15 mouse cellular contexts compared by ENCODE assay signal in the genomic region with DNA sequence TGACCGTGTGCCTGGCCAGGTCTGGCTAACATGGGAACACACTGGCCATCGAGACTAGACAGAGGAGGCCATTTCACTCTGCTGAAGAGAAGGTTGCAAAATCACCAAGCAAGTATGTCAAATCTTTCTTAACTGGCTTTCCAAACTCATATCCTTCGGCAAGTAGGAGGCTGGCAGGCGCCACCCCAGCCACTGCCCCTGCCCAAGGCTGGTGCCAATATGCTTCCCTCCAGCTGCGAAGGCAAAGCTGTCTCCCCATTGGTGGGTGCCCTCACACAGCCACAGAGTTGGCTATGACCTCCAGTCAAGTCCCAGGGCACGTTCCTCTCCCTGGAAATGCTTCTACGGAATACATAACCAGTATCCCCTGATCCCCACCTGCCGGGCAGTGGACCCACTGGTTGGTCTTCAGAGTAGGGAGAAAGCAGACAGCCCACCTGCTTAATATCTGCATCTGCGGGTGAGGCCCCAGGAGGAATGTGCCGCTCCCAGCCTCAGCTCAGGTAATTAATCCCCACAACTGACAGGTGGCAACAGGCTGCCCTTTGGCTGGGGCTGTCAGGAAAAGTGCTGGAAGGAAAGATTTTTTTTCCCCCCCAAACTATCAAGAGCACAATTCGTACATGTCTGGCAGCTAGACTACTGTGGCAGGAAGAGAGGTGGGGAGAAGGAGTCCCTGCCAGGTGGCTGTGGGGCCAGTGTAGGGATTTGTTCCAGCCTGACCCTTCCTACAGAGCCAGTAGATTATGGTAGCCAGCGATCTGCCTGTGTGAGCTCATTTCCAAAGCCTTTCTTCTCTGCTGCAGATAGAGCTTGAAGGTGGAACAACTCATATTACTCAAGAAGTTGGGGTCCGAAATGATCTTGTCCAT.
DNase-seq lines count a peak whose midpoint lies in the region; ATAC-seq and TF ChIP-seq lines count a peak whose summit lies in the region.
"Had no signal": no experiment of that assay in that cellular context is flagged by ENCODE, and none has a peak within 500 bp of the region (broad histone marks: within the 10 kb centered on the region; RNA-seq: fewer than 3 reads in every experiment).

No protein-coding gene starts in this region.

- H3K4me1 ChIP-seq in forebrain, embryonic 13.5 days, result no peaks in the 10 kb centered on the region
- H3K4me1 ChIP-seq: neural tube, embryonic 13.5 days had no signal

- WGBS in forebrain, embryonic 13.5 days, result 81% methylated on average over 13 of the region's 13 CpGs

- no peak overlapping the region for H3K27ac ChIP-seq in gastrocnemius, adult 2 months
- no peak overlapping the region for H3K27ac ChIP-seq in forebrain, embryonic 13.5 days
- H3K27ac ChIP-seq: limb, embryonic 12.5 days; neural tube, embryonic 13.5 days had no signal

- intact Hi-C loops in gastrocnemius, adult 2 months (cut with DNase I), result loop anchor here (10.0 kb wide), 1 partner anchor 475 kb away; no protein-coding TSS in a partner anchor
- intact Hi-C loops in gastrocnemius, postnatal 36 days (cut with DNase I), result no loop called here

- no peak for TF ChIP-seq CTCF in gastrocnemius, adult 2 months (IDR thresholded peaks at IDR 0.05)

- H3K27me3 ChIP-seq in forebrain, embryonic 13.5 days, result no peaks in the 10 kb centered on the region
- H3K27me3 ChIP-seq: limb, embryonic 12.5 days; neural tube, embryonic 13.5 days had no signal

- no peak for ATAC-seq in forebrain, embryonic 13.5 days
- ATAC-seq: midbrain, embryonic 16.5 days had no signal

- no peaks in the 10 kb centered on the region for H3K36me3 ChIP-seq in forebrain, embryonic 13.5 days (ENCODE audit: poor library complexity, severe bottlenecking)
- H3K36me3 ChIP-seq: G1E; limb, embryonic 12.5 days; neural tube, embryonic 13.5 days had no signal

- no peak overlapping the region for H3K9ac ChIP-seq in forebrain, embryonic 13.5 days
- H3K9ac ChIP-seq: limb, embryonic 12.5 days; neural tube, embryonic 13.5 days had no signal

- DNase-seq in gastrocnemius, adult 2 months, result peak; percentile 32
- DNase-seq in gastrocnemius, postnatal 36 days, result no peak
- peak; percentile 45 for DNase-seq in adrenal gland, postnatal 14 days
- peak; percentile 30 for DNase-seq in forelimb bud, embryonic 11.5 days (ENCODE audit: low read depth, low spot score)
- peak; percentile 20 for DNase-seq in lung, postnatal 36 days
- DNase-seq in layer of hippocampus, adult 9-11 months, result no peak
- DNase-seq in kidney, adult 8-10 months, result no peak
- DNase-seq: cerebellum, postnatal 25 days; heart, postnatal 36 days; kidney, adult 11 months had no signal

- H3K4me3 ChIP-seq in gastrocnemius, adult 2 months, result no peak overlapping the region
- no peak overlapping the region for H3K4me3 ChIP-seq in forebrain, embryonic 13.5 days
- H3K4me3 ChIP-seq: limb, embryonic 12.5 days; neural tube, embryonic 13.5 days had no signal

- H3K9me3 ChIP-seq in forebrain, embryonic 13.5 days (replicated peaks), result no peaks in the 10 kb centered on the region
- H3K9me3 ChIP-seq: limb, embryonic 12.5 days; neural tube, embryonic 13.5 days had no signal

- no peak overlapping the region for H3K4me2 ChIP-seq in forebrain, embryonic 13.5 days
- H3K4me2 ChIP-seq: limb, embryonic 12.5 days; neural tube, embryonic 13.5 days had no signal

Comparison
In these comparisons a context has a peak if more than half of its experiments do, and no peak if none do; other contexts are left out.
1. DNase-seq: peak in gastrocnemius, adult 2 months (single experiment), adrenal gland, postnatal 14 days (single experiment), forelimb bud, embryonic 11.5 days (single experiment) and lung, postnatal 36 days (single experiment); none in gastrocnemius, postnatal 36 days (0 of 2), layer of hippocampus, adult 9-11 months (single experiment) and kidney, adult 8-10 months (0 of 2).